Mouse (Mus musculus) ES-E14 (cell line): ENCODE data around the gene Tmco3. TPM values are rescaled to one million over a fixed set of nuclear protein-coding genes. Genes with fewer than 3 reads are reported as not detected.

Source experiments
- DNase-seq: peaks from one replicate; pipeline ENCODE4 v3.0.0-alpha.2; 2013; ENCODE audit warnings: low read depth, low spot score
- H3K27ac ChIP-seq: 2 replicates; pipeline ENCODE4 v1.5.1; 2012; ENCODE audit warnings: low read depth, mild to moderate bottlenecking, low read length, moderate library complexity, mixed read lengths; ENCODE audit not compliant: poor library complexity, insufficient read depth, severe bottlenecking
- H3K36me3 ChIP-seq: 2 replicates; pipeline ENCODE4 v1.6.1; 2012; ENCODE audit warnings: mild to moderate bottlenecking, low read length, moderate library complexity, mixed read lengths; ENCODE audit not compliant: control insufficient read depth, poor library complexity, insufficient read depth, severe bottlenecking
- H3K4me1 ChIP-seq, 2 experiments: fragments of 150-350 bp in 1 of 2; sonication (generic) in 1 of 2; 2 replicates each; pipeline ENCODE4 v1.6.1; 2012; ENCODE audit warnings: low read length in 2 of 2, mild to moderate bottlenecking in 1 of 2, mixed read lengths in 1 of 2; ENCODE audit not compliant: control insufficient read depth in 2 of 2, insufficient read depth in 2 of 2, poor library complexity in 1 of 2
- H3K4me3 ChIP-seq, 2 experiments: fragments of 150-350 bp in 1 of 2; sonication (generic) in 1 of 2; 2 replicates each; pipeline ENCODE4 v1.5.1; 2012; ENCODE audit warnings: low read length in 2 of 2, low read depth in 1 of 2, mild to moderate bottlenecking in 1 of 2, mixed read lengths in 1 of 2; ENCODE audit not compliant: insufficient read depth in 1 of 2, poor library complexity in 1 of 2, severe bottlenecking in 1 of 2
- H3K9ac ChIP-seq: 2 replicates; pipeline ENCODE4 v1.6.1; 2012; ENCODE audit warnings: low read depth, mild to moderate bottlenecking, low read length, mixed read lengths; ENCODE audit not compliant: poor library complexity, insufficient read depth, severe bottlenecking
- H3K9me3 ChIP-seq: fragments of 150-350 bp; sonication (generic); 2 replicates; pipeline ENCODE4 v1.6.1; 2012; ENCODE audit warnings: low read depth, mild to moderate bottlenecking, low read length; ENCODE audit not compliant: control insufficient read depth, insufficient read depth
- CHD2 ChIP-seq: IDR thresholded peaks from 2 replicates; pipeline ENCODE4 v1.6.1; 2014; ENCODE audit warnings: mild to moderate bottlenecking, low read depth, low read length, inconsistent platforms
- HCFC1 ChIP-seq: IDR thresholded peaks from 2 replicates; pipeline ENCODE4 v1.6.1; 2012; ENCODE audit warnings: low read length, inconsistent platforms, borderline replicate concordance; ENCODE audit not compliant: insufficient read depth
- MAFK ChIP-seq: IDR thresholded peaks from 2 replicates; pipeline ENCODE4 v1.6.1; 2014; ENCODE audit warnings: mild to moderate bottlenecking, low read depth, low read length, inconsistent platforms; ENCODE audit not compliant: insufficient read depth
- ZC3H11A ChIP-seq: IDR thresholded peaks from 2 replicates; pipeline ENCODE4 v1.6.1; 2012; ENCODE audit warnings: low read depth, mild to moderate bottlenecking, inconsistent platforms, low read length, borderline replicate concordance
- ZNF384 ChIP-seq: IDR thresholded peaks from 2 replicates; pipeline ENCODE4 v1.6.1; 2012; ENCODE audit warnings: low read depth, low read length, inconsistent platforms
- in situ Hi-C, 2 experiments: fragments of 600-800 bp; cut with MboI; formaldehyde crosslinking; loops; one replicate each; pipeline ENCODE4 v1.15.1; 2025; ENCODE audit warnings: low sequenced_read_pairs in 2 of 2, inconsistent platforms in 1 of 2; ENCODE audit not compliant: unreplicated experiment in 2 of 2
- total RNA-seq: library from RNA; depleted of rRNA; stranded (reverse); fragments of 300-350 nt; gene quantifications from 2 replicates; pipeline ENCODE4 v1.2.3, GENCODE M21; 2012

The Tmco3 gene
- total RNA-seq, 1 experiment, result 20.3 TPM

GRCm38 (mm10) chr8:13244343-13244880, 43.6 kb upstream of the Tmco3 start:
- Histone ChIP-seq H3K4me3 (no peak overlapping the region), H3K4me1 (no peaks in the 10 kb centered on the region), H3K9me3 (no peaks in the 10 kb centered on the region), H3K9ac (no peak overlapping the region), H3K27ac (no peak overlapping the region), H3K36me3 (no peaks in the 10 kb centered on the region)
- in situ Hi-C loops, result no loop called here
- no peak for DNase-seq
- TF ChIP-seq MAFK (no peak), ZC3H11A (no peak), HCFC1 (no peak), ZNF384 (no peak), CHD2 (no peak)

- TF ChIP-seq CHD2, result no peak
- TF ChIP-seq ZC3H11A, result no peak
- TF ChIP-seq HCFC1, result no peak
- peaks cover 4% of the 10 kb centered on the region; the same call in 1 of the 2 replicates for H3K36me3 ChIP-seq
- H3K9ac ChIP-seq, result no peak overlapping the region
- no peak for DNase-seq
- no peaks in the 10 kb centered on the region for H3K9me3 ChIP-seq
- in situ Hi-C loops, result loop anchor here in 1 of 2 experiments (25.0 kb wide), 1 partner anchor 266 kb away; no protein-coding TSS in a partner anchor
- no peak overlapping the region for H3K27ac ChIP-seq
- peaks cover 0 to 5% of the 10 kb centered on the region in 2 experiments; a peak in 1 of 4 replicates for H3K4me1 ChIP-seq
- H3K4me3 ChIP-seq, result no peak overlapping the region
Measured at GRCm38 (mm10) chr8:13252837-13253236, 35.2 kb upstream of the Tmco3 start.

- DNase-seq, result no peak
- Histone ChIP-seq H3K9me3 (no peaks in the 10 kb centered on the region), H3K27ac (no peak overlapping the region), H3K36me3 (peaks cover 4% of the 10 kb centered on the region; the same call in 1 of the 2 replicates), H3K4me3 (no peak overlapping the region), H3K9ac (no peak overlapping the region), H3K4me1 (peaks cover 0 to 5% of the 10 kb centered on the region in 2 experiments; a peak in 1 of 4 replicates)
- in situ Hi-C loops, result loop anchor here in 1 of 2 experiments (25.0 kb wide), 1 partner anchor 266 kb away; no protein-coding TSS in a partner anchor
- TF ChIP-seq CHD2, result no peak
- TF ChIP-seq ZC3H11A, result no peak
- TF ChIP-seq ZNF384, result no peak
- TF ChIP-seq MAFK, result no peak
- TF ChIP-seq HCFC1, result no peak
Measured at GRCm38 (mm10) chr8:13253413-13253812, 34.6 kb upstream of the Tmco3 start.

- no peak within 1 kb of the TSS for H3K4me3 ChIP-seq
- TF ChIP-seq ZC3H11A (peak; percentile 85), MAFK (no peak), ZNF384 (no peak), HCFC1 (no peak), CHD2 (no peak)
- no peak within 1 kb of the TSS for H3K9ac ChIP-seq
- H3K4me1 ChIP-seq, result peaks cover 0 to 5% of the 10 kb centered on the region in 2 experiments; a peak in 1 of 4 replicates
- H3K27ac ChIP-seq, result no peak within 1 kb of the TSS
- peaks cover 4% of the 10 kb centered on the region; the same call in 1 of the 2 replicates for H3K36me3 ChIP-seq
- peak; percentile 71 for DNase-seq
- H3K9me3 ChIP-seq, result no peaks in the 10 kb centered on the region
- in situ Hi-C loops, result loop anchor here in 1 of 2 experiments (25.0 kb wide), 1 partner anchor 267 kb away; no protein-coding TSS in a partner anchor
Measured at GRCm38 (mm10) chr8:13254019-13254418, 34.0 kb upstream of the Tmco3 start, which contains the start of gene Adprhl1. TSS of gene Adprhl1 (minus strand) at chr8:13254162.
